Mouse (Mus musculus): Measurements from ENCODE around the gene Gas2.

Gas2 gene

GRCm38 (mm10) chr7:51861250-51862096, at the start of gene Gas2:
TSS of gene Gas2 (plus strand) at chr7:51862015.
- DNase-seq (ENCODE audit: low read depth, low spot score): peak; percentile 71

DNA sequence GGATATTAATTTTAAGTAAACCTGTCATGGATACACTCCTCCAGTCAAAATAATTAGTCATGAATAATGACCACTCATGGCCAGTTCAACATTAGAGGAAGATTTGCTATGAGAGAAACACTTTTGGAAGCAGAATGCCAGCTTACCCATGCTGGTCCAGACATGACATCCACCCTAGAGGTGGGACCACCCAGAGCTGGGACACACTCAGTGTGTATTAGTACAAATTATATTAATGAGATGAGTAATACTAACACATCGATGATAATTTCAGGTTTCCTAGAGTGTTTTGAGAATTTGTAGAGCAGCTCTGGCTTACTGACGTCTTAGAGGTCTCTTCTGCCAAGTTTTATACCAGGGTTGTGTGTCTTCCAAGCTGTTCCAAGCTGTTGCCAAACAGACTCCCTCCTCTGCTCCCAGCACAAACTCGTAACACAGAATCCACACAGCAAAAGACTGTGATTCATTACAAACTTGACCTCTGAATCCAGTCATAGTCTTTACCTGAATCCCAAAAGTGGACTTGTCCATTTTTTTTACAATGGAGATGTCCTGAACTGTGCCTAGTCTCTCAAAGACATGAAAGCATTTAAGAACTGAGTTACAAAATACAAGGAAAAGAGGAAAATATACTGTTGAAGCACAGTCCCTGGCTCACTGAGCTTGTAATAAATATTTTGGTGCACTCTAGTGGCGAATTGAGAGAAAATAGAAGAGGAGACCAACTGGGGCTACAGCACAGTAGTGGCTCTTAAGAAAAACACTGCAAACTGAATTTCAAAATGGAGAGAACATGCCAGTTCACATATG, 46.1 kb upstream of the Gas2 start:
- DNase-seq (ENCODE audit: low read depth, low spot score): no peak

- DNase-seq (ENCODE audit: low read depth, low spot score): no peak
These were observed 45.5 kb upstream of the Gas2 start for GRCm38 (mm10) chr7:51816283-51816839.

GRCm38 (mm10) chr7:51818251-51818974, 43.4 kb upstream of the Gas2 start:
- no peak for DNase-seq (ENCODE audit: low read depth, low spot score)

- DNase-seq (ENCODE audit: low read depth, low spot score): no peak
These were observed 41.9 kb upstream of the Gas2 start for GRCm38 (mm10) chr7:51819891-51820290.

DNA sequence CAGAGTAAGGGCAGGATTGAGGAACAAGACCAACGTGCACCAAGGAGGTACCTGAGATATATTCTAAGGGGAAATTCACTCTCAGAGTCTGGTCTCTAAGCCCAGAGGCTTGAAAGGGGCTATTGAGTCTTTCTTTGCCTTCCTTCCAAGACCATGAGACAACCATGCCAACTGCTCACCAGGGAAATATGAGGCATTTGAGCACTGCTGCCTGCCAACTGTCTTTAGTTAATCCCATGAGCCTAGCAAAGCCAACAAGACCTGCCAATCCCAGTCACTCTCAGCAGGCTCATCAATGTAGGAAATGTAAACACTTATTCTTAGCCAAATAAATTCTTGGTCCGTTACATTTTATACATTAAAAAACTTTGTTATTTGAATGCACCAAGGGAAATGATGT, 40.3 kb upstream of the Gas2 start:
- DNase-seq (ENCODE audit: low read depth, low spot score): no peak

GRCm38 (mm10) chr7:51823562-51824338, 38.1 kb upstream of the Gas2 start:
- no peak for DNase-seq (ENCODE audit: low read depth, low spot score)

DNA sequence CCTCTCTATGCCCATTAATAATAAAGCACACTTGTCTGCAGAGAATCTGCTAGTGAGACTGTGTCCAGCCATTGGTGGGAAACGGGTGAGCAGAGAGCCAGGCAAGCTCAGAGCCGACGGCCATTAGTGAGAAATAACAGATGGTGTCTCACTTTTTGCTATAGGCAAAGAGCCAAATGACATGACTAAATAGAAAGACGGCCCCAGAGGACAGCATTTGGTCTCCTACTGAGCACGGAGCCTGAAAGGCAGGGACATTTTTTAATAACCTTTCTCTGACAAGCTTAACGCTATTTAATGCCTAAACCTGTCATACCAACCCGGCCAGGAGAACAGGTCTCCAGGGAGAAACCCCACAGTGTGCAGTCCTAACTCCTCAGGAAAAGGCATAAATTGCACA, 29.9 kb upstream of the Gas2 start:
- peak; percentile 11 for DNase-seq (ENCODE audit: low read depth, low spot score)

GRCm38 (mm10) chr7:51840515-51840914, 21.3 kb upstream of the Gas2 start:
- DNase-seq (ENCODE audit: low read depth, low spot score): no peak

DNA sequence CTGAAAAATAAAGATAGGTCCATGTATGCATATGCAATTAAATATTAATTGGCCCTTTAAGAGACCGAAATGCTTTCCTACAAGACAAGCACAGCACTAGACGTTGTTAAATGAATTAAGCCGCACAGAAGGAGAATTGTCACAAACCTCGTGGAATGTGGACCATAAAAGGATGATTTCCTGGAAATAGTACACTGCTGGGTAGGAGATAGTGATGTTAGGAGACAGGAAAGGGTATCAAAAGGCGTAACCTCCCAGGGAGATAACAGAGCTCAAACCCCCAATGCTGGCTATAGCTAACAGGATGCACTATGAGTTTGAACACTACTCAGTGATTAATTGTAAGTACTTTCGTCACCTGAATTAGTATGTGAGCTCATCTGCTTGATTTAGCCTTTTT, 10.9 kb upstream of the Gas2 start:
- DNase-seq (ENCODE audit: low read depth, low spot score): no peak

DNA sequence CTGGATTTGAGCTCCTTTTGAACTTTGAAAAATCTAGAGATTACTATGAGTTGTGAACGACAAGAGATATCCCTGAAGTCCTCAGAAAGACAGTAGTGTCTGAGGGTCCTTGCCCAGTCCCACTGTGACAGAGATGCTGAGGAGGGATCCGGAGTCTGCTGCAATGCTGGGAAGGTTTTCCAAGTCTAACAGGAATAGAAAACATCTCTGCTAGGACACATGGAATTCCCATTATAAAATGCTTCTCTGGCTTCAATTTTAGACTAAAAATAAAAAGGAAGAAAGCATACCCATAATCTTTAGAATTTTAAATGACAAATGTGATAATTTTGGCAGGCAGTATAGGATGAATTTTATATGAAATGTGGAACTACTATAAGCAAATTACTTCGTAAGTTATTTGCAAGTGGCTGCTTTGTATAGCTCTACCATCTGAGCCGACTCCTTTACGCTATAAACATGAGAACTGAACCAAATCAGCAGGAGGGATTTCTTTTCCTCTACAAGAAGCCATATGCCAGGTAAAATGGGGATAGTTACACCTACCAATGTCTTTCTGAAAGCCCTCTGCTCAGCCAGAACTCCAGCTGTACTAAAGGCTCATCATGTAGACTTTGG, 9.8 kb upstream of the Gas2 start:
- DNase-seq (ENCODE audit: low read depth, low spot score): no peak

DNA sequence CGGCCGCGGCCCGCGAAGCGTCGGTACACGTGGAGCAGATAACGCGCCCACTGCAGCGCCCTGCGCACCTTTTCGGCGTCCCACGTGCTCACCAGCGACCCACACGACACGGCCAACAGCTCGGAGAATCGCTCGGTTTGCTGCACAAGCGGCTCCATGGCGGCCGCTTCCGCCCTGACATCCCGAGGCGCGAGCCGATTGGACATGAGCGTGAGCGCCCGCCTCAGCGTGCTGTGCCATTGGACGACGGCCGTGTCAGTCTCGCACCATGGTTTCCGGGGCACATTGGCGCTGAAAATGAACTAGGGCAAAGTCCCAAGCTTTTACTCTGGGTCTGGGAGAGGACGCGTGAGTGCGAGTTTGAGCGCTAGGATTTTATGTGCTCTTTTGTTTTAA, 280 bp downstream of the Gas2 start, which contains the start of gene Fancf:
Fancf (minus strand) TSS at position 171 of the 396 bp plus-strand sequence.
- DNase-seq (ENCODE audit: low read depth, low spot score): peak; percentile 91

GRCm38 (mm10) chr7:51862842-51863241, 1.0 kb downstream of the Gas2 start:
- DNase-seq (ENCODE audit: low read depth, low spot score): no peak

GRCm38 (mm10) chr7:51865336-51865735, 3.5 kb downstream of the Gas2 start:
- no peak for DNase-seq (ENCODE audit: low read depth, low spot score)

DNA sequence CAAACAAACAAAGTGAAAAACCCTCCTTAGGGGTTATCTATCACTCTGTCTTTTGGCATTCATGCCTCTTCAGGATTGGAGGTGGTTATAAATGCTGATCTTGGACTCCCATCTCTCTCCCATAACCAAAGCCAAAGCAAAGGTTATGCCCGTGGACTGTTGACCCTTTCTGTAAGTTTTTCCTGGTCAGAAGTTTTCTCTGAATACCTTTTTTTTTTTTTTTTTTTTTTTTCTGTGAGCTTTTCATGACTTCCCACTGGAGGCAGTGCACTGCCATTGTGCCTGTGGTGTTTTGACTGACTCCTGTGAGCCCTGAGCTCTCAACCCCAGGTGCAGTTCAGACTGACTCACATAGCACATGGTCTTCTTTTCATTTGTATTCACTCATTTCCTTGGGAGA, 6.2 kb downstream of the Gas2 start:
- no peak for DNase-seq (ENCODE audit: low read depth, low spot score)

- no peak for DNase-seq (ENCODE audit: low read depth, low spot score)
These were observed 10.2 kb downstream of the Gas2 start for GRCm38 (mm10) chr7:51872041-51872440.

GRCm38 (mm10) chr7:51872597-51872996, 10.8 kb downstream of the Gas2 start:
- no peak for DNase-seq (ENCODE audit: low read depth, low spot score)

GRCm38 (mm10) chr7:51876316-51876715, 14.5 kb downstream of the Gas2 start:
- DNase-seq (ENCODE audit: low read depth, low spot score): no peak

- DNase-seq (ENCODE audit: low read depth, low spot score): no peak
These were observed 16.9 kb downstream of the Gas2 start for GRCm38 (mm10) chr7:51878730-51879129.

DNA sequence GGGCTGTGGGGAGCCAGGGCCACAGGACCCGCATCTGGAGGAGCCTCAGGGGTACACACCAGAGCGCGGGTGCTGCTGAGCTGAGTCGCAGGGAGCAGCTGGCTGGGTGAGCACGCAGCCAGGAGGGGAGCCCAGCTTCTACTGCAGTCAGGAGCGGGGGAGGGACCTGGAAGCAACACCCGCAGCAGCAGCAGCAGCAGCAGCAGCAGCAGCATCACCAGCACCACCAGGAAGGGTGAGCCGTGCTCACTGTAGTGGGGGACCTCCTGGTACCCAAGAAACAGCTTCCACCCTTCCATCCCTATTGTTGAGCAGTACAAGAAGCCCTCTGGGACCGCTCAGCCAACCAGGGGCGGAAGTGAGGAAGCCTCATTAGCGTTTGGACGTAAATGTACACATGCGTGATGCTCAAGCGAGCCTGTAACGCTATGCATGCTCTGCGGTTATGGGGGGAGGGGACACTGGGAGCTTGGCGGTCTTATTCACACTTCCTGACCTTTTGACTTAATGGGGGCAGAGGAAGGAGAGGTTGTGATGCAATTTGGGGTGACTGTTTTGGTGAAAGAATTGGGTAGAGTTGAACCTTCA, 17.4 kb downstream of the Gas2 start:
- DNase-seq (ENCODE audit: low read depth, low spot score): no peak
